Mouse (Mus musculus): ENCODE measurements around the gene Eif4h. TPM values are rescaled to one million over a fixed set of nuclear protein-coding genes. Genes with fewer than 3 reads are reported as not detected.

Eif4h gene
- total and polyA plus RNA-seq, 2 experiments from 2014 or later, result 304 to 489 TPM

DNA sequence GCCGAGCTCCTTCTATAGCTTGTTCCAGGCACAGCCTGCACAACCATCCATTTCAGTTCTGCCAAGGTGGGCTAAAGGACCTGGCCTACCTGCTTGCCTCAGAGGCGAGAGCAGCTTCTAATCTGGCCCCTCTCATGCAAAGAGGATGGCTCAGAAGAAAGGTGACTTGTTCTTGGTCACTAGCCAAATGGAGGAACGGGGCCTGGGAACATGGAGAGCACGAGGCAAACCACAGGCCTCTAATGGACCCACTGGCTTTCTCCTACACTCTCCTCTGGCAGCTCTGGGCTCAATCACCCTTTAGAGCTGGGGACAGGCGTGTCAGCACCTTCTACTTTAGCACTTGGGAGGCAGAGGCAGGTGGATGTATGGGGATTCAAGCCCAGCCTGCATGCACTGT is 35.7 kb upstream of the Eif4h start:
- 62% methylated on average over 5 of the region's 5 CpGs for WGBS
- H3K27ac ChIP-seq, result no peak overlapping the region; the same call in 1 of the 2 replicates
- peaks cover 18% of the 10 kb centered on the region for H3K4me1 ChIP-seq (ENCODE audit: insufficient read depth, low read length)
- H3K36me3 ChIP-seq (ENCODE audit: insufficient read depth, low read length), result peaks cover 3% of the 10 kb centered on the region; the same call in 1 of the 2 replicates
- H3K27me3 ChIP-seq (ENCODE audit: insufficient read depth, low read length), result no peaks in the 10 kb centered on the region
- no peak for TF ChIP-seq CTCF (IDR thresholded peaks at IDR 0.05; ENCODE audit: low read depth)
- DNase-seq (ENCODE audit: low spot score) (no peak), ATAC-seq (no peak)
- no peak overlapping the region for H3K4me2 ChIP-seq (ENCODE audit: low read depth, low read length)
- H3K9ac ChIP-seq (replicated peaks; ENCODE audit: low read length), result peak overlapping the region; percentile 38; the same call in 1 of the 2 replicates
- no peaks in the 10 kb centered on the region for H3K9me3 ChIP-seq (ENCODE audit: low read length)
- H3K4me3 ChIP-seq (ENCODE audit: low read length), result no peak overlapping the region

DNA sequence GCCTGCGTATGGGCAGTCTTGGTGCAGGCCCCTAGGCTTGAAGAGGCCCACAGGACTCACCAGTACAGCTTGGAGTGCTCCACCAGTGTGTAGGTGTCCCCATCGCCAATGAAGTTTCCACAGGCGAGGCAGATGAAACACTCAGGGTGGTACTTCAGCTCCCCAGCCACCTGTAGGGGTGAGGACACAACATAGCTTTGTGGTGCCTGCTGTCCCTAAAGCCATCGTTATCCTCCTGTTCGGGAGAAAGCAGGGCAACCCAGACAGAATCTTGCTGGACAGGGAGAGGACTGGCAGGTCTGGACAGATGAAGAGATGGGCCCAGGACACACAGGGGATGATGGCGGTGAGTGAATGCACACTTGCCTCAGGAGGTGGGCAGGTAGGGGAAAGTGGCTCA is 33.3 kb upstream of the Eif4h start:
- Histone ChIP-seq H3K4me2 (ENCODE audit: low read depth, low read length) (no peak overlapping the region), H3K36me3 (ENCODE audit: insufficient read depth, low read length) (peaks cover 24% of the 10 kb centered on the region; the same call in 1 of the 2 replicates), H3K27me3 (ENCODE audit: insufficient read depth, low read length) (no peaks in the 10 kb centered on the region), H3K4me3 (ENCODE audit: low read length) (no peak overlapping the region), H3K4me1 (ENCODE audit: insufficient read depth, low read length) (peaks cover 18% of the 10 kb centered on the region), H3K27ac (no peak overlapping the region), H3K9ac (replicated peaks; ENCODE audit: low read length) (no peak overlapping the region), H3K9me3 (ENCODE audit: low read length) (no peaks in the 10 kb centered on the region)
- 95% methylated on average over 6 of the region's 6 CpGs for WGBS
- ATAC-seq (no peak), DNase-seq (ENCODE audit: low spot score) (no peak)
- no peak for TF ChIP-seq CTCF (IDR thresholded peaks at IDR 0.05; ENCODE audit: low read depth)

DNA sequence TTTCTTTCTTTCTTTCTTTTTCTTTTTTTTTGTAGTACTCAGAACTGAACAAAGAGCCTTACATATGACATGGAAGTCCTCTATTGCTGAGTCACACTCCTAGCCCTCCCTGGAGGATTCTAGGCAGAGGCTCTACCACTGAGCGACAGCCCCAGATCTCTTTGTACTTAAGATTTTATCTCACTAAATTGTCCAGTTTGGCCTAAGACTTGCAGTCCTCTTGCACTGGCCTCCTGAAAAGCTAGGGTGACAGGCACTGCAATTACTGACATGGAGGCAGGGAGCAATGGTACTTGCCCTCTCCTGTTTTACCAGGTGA is 32.9 kb upstream of the Eif4h start:
- DNase-seq (ENCODE audit: low spot score), result no peak
- TF ChIP-seq CTCF (IDR thresholded peaks at IDR 0.05; ENCODE audit: low read depth), result no peak
- Histone ChIP-seq H3K4me1 (ENCODE audit: insufficient read depth, low read length) (peaks cover 17% of the 10 kb centered on the region), H3K9me3 (ENCODE audit: low read length) (no peaks in the 10 kb centered on the region), H3K36me3 (ENCODE audit: insufficient read depth, low read length) (peaks cover 28% of the 10 kb centered on the region; the same call in 1 of the 2 replicates), H3K27me3 (ENCODE audit: insufficient read depth, low read length) (no peaks in the 10 kb centered on the region), H3K4me3 (ENCODE audit: low read length) (no peak overlapping the region), H3K27ac (peak overlapping the region; percentile 58), H3K4me2 (ENCODE audit: low read depth, low read length) (no peak overlapping the region), H3K9ac (replicated peaks; ENCODE audit: low read length) (no peak overlapping the region)
- 56% methylated on average over 1 of the region's 1 CpGs for WGBS
- ATAC-seq, result no peak

DNA sequence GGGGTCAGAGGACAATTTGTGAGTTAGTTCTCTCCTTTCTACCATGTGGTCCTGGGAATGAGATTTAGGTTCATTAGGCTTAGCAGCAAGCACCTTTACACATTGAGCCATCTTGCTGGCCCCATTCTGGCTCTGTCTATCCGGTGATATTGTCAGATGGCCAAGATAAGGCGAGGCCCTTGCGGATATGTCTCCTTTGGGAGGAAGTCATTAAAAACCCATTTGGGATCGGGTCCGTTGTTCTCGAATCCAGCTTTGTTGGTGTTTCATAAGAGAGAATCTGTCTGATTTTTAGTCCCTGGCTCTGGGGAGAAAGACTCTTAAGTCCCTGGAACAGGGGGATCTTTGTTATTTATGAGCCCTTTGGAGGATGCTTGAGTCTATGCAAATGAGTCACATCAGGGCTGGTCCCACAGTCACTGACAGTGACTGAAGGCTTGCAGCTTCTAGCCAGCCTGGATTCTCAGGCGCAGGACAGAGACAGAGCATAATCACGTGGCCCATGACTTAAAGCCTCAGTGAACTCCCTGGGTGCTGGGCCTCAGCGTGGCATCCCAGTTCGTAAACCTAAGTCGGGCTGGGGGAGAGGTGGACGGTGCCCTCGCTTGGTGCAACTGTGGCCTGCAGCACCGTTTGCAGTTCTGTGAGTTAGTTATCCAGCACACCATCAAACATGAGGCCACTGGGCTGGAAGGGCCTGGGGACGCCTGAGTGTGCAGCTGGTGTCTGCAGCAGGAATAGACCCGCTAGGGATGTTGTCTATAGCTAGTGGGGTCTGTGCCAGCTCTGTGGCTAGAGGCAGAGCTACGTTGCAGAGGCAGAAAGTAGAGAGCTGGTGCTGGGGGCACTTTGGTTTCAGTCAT is 32.3 kb upstream of the Eif4h start:
- Histone ChIP-seq H3K36me3 (ENCODE audit: insufficient read depth, low read length) (peaks cover 28% of the 10 kb centered on the region; the same call in 1 of the 2 replicates), H3K9me3 (ENCODE audit: low read length) (no peaks in the 10 kb centered on the region), H3K4me1 (ENCODE audit: insufficient read depth, low read length) (peaks cover 13% of the 10 kb centered on the region), H3K4me2 (ENCODE audit: low read depth, low read length) (no peak overlapping the region), H3K9ac (replicated peaks; ENCODE audit: low read length) (no peak overlapping the region), H3K27me3 (ENCODE audit: insufficient read depth, low read length) (no peaks in the 10 kb centered on the region), H3K4me3 (ENCODE audit: low read length) (no peak overlapping the region), H3K27ac (peak overlapping the region; percentile 58)
- no peak for TF ChIP-seq CTCF (IDR thresholded peaks at IDR 0.05; ENCODE audit: low read depth)
- peak; percentile 41; the same call in 1 of the 2 replicates for ATAC-seq
- WGBS, result 38% methylated on average over 17 of the region's 17 CpGs
- peak; percentile 50 for DNase-seq (ENCODE audit: low spot score)

DNA sequence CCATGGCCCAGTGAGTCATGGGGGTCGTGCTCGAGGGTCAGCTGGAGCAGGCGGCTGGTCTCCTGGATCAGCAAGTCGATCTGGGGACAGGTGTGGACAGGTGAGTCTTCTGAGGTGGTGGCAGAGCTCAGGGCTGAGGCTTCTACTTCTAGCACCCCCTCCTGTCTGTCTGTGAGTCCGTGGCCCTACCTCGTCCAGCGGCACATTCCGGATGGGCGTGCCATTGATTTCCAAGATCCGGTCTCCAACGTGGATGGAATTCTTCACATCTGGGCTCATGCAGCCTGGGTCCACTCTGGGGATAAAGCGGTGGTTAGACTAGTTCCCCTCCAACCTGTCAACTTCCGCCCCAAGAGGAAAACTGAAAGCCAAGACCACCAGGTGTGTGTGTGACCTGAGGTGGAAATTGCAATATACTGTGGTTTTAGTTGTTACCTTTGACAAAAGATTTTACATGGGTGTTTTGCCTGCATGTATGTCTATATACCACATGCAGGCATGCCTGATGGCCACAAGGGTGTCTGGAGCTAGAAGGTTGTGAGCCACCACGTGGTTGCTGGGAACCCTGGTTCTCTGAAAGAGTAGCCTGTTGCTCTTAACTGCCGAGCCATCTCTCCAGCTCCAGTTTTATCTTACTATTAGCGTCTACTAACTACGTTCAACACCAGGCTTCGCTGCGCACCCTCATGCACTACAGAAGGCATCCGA is 29.9 kb upstream of the Eif4h start:
- Histone ChIP-seq H3K36me3 (ENCODE audit: insufficient read depth, low read length) (peaks cover 44% of the 10 kb centered on the region; the same call in 1 of the 2 replicates), H3K4me1 (ENCODE audit: insufficient read depth, low read length) (no peaks in the 10 kb centered on the region), H3K9ac (replicated peaks; ENCODE audit: low read length) (no peak overlapping the region), H3K27ac (no peak overlapping the region), H3K4me2 (ENCODE audit: low read depth, low read length) (no peak overlapping the region), H3K9me3 (ENCODE audit: low read length) (no peaks in the 10 kb centered on the region), H3K4me3 (ENCODE audit: low read length) (no peak overlapping the region), H3K27me3 (ENCODE audit: insufficient read depth, low read length) (no peaks in the 10 kb centered on the region)
- 83% methylated on average over 20 of the region's 20 CpGs for WGBS
- DNase-seq (ENCODE audit: low spot score) (no peak), ATAC-seq (no peak)
- peak; percentile 41 for TF ChIP-seq CTCF (IDR thresholded peaks at IDR 0.05; ENCODE audit: low read depth)

DNA sequence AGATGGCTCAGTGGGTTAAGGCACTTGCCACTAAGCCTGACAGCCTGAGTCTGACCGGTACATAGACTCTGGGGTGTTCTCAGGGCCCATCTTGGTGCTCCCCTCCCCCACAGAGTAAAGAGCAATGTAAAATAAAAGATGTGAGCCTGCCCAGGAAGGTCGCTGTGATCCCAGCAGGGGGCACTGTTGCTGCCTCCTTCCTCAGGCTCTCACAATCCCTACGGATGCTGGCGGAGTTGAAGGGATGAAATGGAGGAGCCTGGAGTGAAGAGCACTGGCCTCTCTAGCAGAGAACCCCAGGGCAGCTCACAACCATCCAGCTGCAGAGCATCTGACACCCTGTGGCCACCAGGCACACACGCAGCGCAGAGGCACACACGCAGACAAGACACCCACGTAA is 29.2 kb upstream of the Eif4h start:
- no peak overlapping the region for H3K4me3 ChIP-seq (ENCODE audit: low read length)
- no peaks in the 10 kb centered on the region for H3K27me3 ChIP-seq (ENCODE audit: insufficient read depth, low read length)
- no peaks in the 10 kb centered on the region for H3K4me1 ChIP-seq (ENCODE audit: insufficient read depth, low read length)
- H3K4me2 ChIP-seq (ENCODE audit: low read depth, low read length), result no peak overlapping the region
- H3K27ac ChIP-seq, result no peak overlapping the region
- H3K9me3 ChIP-seq (ENCODE audit: low read length), result no peaks in the 10 kb centered on the region
- DNase-seq (ENCODE audit: low spot score), result peak; percentile 69
- peak; percentile 66 for TF ChIP-seq CTCF (IDR thresholded peaks at IDR 0.05; ENCODE audit: low read depth)
- peak; percentile 48; the same call in 1 of the 2 replicates for ATAC-seq
- H3K36me3 ChIP-seq (ENCODE audit: insufficient read depth, low read length), result peaks cover 51% of the 10 kb centered on the region
- 35% methylated on average over 8 of the region's 8 CpGs for WGBS
- no peak overlapping the region for H3K9ac ChIP-seq (replicated peaks; ENCODE audit: low read length)

Measured in hindbrain, postnatal 0 days (tissue).